Comparison of ENCODE assay signal across 8 mouse cellular contexts in genomic region chr1:106171241-106172220, GRCm38 (mm10). TPM values are rescaled to one million over a fixed set of nuclear protein-coding genes. Genes with fewer than 3 reads are reported as not detected.
DNase-seq lines count a peak whose midpoint lies in the region; ATAC-seq and TF ChIP-seq lines count a peak whose summit lies in the region.

Gene Phlpp1 (plus strand): TSS chr1:106171752.

- dilution Hi-C loops in CH12.LX (cut with MboI; ENCODE audit: extremely low pct_ligation_motif_present, extremely low pct_unique_long_range_greater_than_20kb, low sequenced_read_pairs), result no loop called here

- peak within 1 kb of the TSS; percentile 72 for H3K27ac ChIP-seq in CH12.LX (ENCODE audit: insufficient read depth, low read depth)
- H3K27ac ChIP-seq in forebrain, embryonic 11.5 days (ENCODE audit: low read depth, low read length), result peak within 1 kb of the TSS; percentile 86
- peak within 1 kb of the TSS; percentile 92 for H3K27ac ChIP-seq in heart, embryonic 16.5 days (ENCODE audit: low read length)
- peak within 1 kb of the TSS; percentile 80 for H3K27ac ChIP-seq in liver, embryonic 15.5 days (replicated peaks)
- H3K27ac ChIP-seq in neural tube, embryonic 12.5 days, result peak within 1 kb of the TSS; percentile 86

- no peaks in the 10 kb centered on the region for H3K27me3 ChIP-seq in CH12.LX (replicated peaks)
- no peaks in the 10 kb centered on the region for H3K27me3 ChIP-seq in forebrain, embryonic 11.5 days (ENCODE audit: control insufficient read depth, insufficient read depth, low read length)
- H3K27me3 ChIP-seq in heart, embryonic 16.5 days (ENCODE audit: control insufficient read depth, insufficient read depth, low read length), result no peaks in the 10 kb centered on the region
- H3K27me3 ChIP-seq in liver, embryonic 15.5 days, result peaks cover 21% of the 10 kb centered on the region
- H3K27me3 ChIP-seq in neural tube, embryonic 12.5 days (replicated peaks), result no peaks in the 10 kb centered on the region

- TF ChIP-seq CTCF in CH12.LX (conservative IDR thresholded peaks at IDR 0.05 in 1 of 2, IDR thresholded peaks at IDR 0.05 in 1 of 2; ENCODE audit: low read depth in 2 of 2, low read length in 2 of 2), result peak; percentile 20 to 79; a peak in 2 of 4 replicates

- H3K9me3 ChIP-seq in CH12.LX (replicated peaks; ENCODE audit: low read length), result no peaks in the 10 kb centered on the region
- no peaks in the 10 kb centered on the region for H3K9me3 ChIP-seq in forebrain, embryonic 11.5 days (ENCODE audit: control insufficient read depth, low read length)
- H3K9me3 ChIP-seq in heart, embryonic 16.5 days (replicated peaks; ENCODE audit: control insufficient read depth, low read length), result no peaks in the 10 kb centered on the region
- H3K9me3 ChIP-seq in liver, embryonic 15.5 days (replicated peaks), result no peaks in the 10 kb centered on the region
- no peaks in the 10 kb centered on the region for H3K9me3 ChIP-seq in neural tube, embryonic 12.5 days

- H3K79me2 ChIP-seq in CH12.LX (replicated peaks; ENCODE audit: control insufficient read depth, extremely low read depth, insufficient read depth, poor library complexity, severe bottlenecking), result peaks cover 39% of the 10 kb centered on the region

- H3K4me3 ChIP-seq in CH12.LX (replicated peaks in 1 of 3; ENCODE audit: low read depth in 2 of 3, low read length in 2 of 3, poor library complexity in 1 of 3), result peak within 1 kb of the TSS; percentile 85 to 97 (median 95)
- H3K4me3 ChIP-seq in forebrain, embryonic 11.5 days (ENCODE audit: low read depth, low read length), result peak within 1 kb of the TSS; percentile 92
- peak within 1 kb of the TSS; percentile 94 for H3K4me3 ChIP-seq in heart, embryonic 16.5 days (ENCODE audit: low read length)
- H3K4me3 ChIP-seq in liver, embryonic 15.5 days (replicated peaks), result peak within 1 kb of the TSS; percentile 82
- H3K4me3 ChIP-seq in neural tube, embryonic 12.5 days, result peak within 1 kb of the TSS; percentile 80

- peak; percentile 98 for ATAC-seq in forebrain, embryonic 11.5 days (replicated peaks; ENCODE audit: low FRiP score)
- ATAC-seq in heart, embryonic 16.5 days (replicated peaks; ENCODE audit: extremely low read depth, insufficient read depth, low FRiP score), result peak; percentile 97
- ATAC-seq in liver, embryonic 15.5 days (ENCODE audit: insufficient read depth), result peak; percentile 94
- ATAC-seq in neural tube, embryonic 12.5 days (ENCODE audit: low FRiP score, low read depth), result peak; percentile 97

- DNase-seq in CH12.LX (ENCODE audit: extremely low read depth), result peak; percentile 98
- DNase-seq in c-Kit-positive CD71-positive TER-119-negative erythroid progenitor cells, embryonic 14.5 days (ENCODE audit: low read depth), result peak; percentile 97
- DNase-seq in forebrain, embryonic 11.5 days (ENCODE audit: low spot score), result peak; percentile 100
- DNase-seq in kidney, postnatal 36 days, result peak; percentile 100
- peak; percentile 100 for DNase-seq in telencephalon, adult 2 months (ENCODE audit: low read depth, low spot score)

- in situ Hi-C loops in CH12.LX (cut with MboI; ENCODE audit: low pct_ligation_motif_present, low pct_unique_long_range_greater_than_20kb, low sequenced_read_pairs), result loop anchor here (5.0 kb wide), 1 partner anchor 221 kb away; no protein-coding TSS in a partner anchor

- peak within 1 kb of the TSS; percentile 90 for H3K9ac ChIP-seq in CH12.LX (ENCODE audit: insufficient read depth, low read depth)
- peak within 1 kb of the TSS; percentile 95 for H3K9ac ChIP-seq in forebrain, embryonic 11.5 days (ENCODE audit: low read length)
- peak within 1 kb of the TSS; percentile 97 for H3K9ac ChIP-seq in heart, embryonic 16.5 days (ENCODE audit: low read length)
- H3K9ac ChIP-seq in liver, embryonic 15.5 days, result peak within 1 kb of the TSS; percentile 85
- peak within 1 kb of the TSS; percentile 88 for H3K9ac ChIP-seq in neural tube, embryonic 12.5 days

- no peak; the same call in 1 of the 2 replicates for TF ChIP-seq POLR2A in CH12.LX (IDR thresholded peaks at IDR 0.05; ENCODE audit: low read depth, low read length)

- TF ChIP-seq EP300 in CH12.LX (IDR thresholded peaks at IDR 0.05; ENCODE audit: low read length), result no peak

- under 1% methylated on average over 68 of the region's 113 CpGs for WGBS in forebrain, embryonic 11.5 days
- under 1% methylated on average over 109 of the region's 113 CpGs for WGBS in heart, embryonic 16.5 days
- under 1% methylated on average over 106 of the region's 113 CpGs for WGBS in liver, embryonic 15.5 days (ENCODE audit: insufficient replicate concordance)
- WGBS in neural tube, embryonic 12.5 days, result under 1% methylated on average over 86 of the region's 113 CpGs

- H3K4me1 ChIP-seq in CH12.LX (ENCODE audit: control insufficient read depth in 1 of 2, insufficient read depth in 2 of 2), result peaks cover 4 to 7% of the 10 kb centered on the region in 2 experiments
- H3K4me1 ChIP-seq in forebrain, embryonic 11.5 days (replicated peaks; ENCODE audit: control insufficient read depth, insufficient read depth, low read length), result peaks cover 8% of the 10 kb centered on the region; the same call in 1 of the 2 replicates
- peaks cover 9% of the 10 kb centered on the region; the same call in 1 of the 2 replicates for H3K4me1 ChIP-seq in heart, embryonic 16.5 days (ENCODE audit: control insufficient read depth, insufficient read depth, low read length)
- H3K4me1 ChIP-seq in liver, embryonic 15.5 days (replicated peaks), result peaks cover 25% of the 10 kb centered on the region
- H3K4me1 ChIP-seq in neural tube, embryonic 12.5 days, result peaks cover 19% of the 10 kb centered on the region; the same call in 1 of the 2 replicates

- H3K36me3 ChIP-seq in CH12.LX (replicated peaks in 1 of 2; ENCODE audit: control insufficient read depth in 1 of 2, insufficient read depth in 1 of 2, low read length in 1 of 2), result peaks cover 0 to 6% of the 10 kb centered on the region in 2 experiments
- H3K36me3 ChIP-seq in forebrain, embryonic 11.5 days (ENCODE audit: control insufficient read depth, insufficient read depth, low read length), result no peaks in the 10 kb centered on the region
- no peaks in the 10 kb centered on the region for H3K36me3 ChIP-seq in heart, embryonic 16.5 days (ENCODE audit: control insufficient read depth, insufficient read depth)
- no peaks in the 10 kb centered on the region for H3K36me3 ChIP-seq in liver, embryonic 15.5 days (replicated peaks)
- H3K36me3 ChIP-seq in neural tube, embryonic 12.5 days, result no peaks in the 10 kb centered on the region

- peak; percentile 68 for TF ChIP-seq RAD21 in CH12.LX (IDR thresholded peaks at IDR 0.05; ENCODE audit: low read depth, low read length)

- H3K4me2 ChIP-seq in CH12.LX (ENCODE audit: insufficient read depth, low read depth, poor library complexity, severe bottlenecking), result peak within 1 kb of the TSS; percentile 52
- peak within 1 kb of the TSS; percentile 76 for H3K4me2 ChIP-seq in forebrain, embryonic 11.5 days (ENCODE audit: low read depth, low read length, severe bottlenecking)
- H3K4me2 ChIP-seq in heart, embryonic 16.5 days (ENCODE audit: low read depth, low read length), result peak within 1 kb of the TSS; percentile 67
- peak within 1 kb of the TSS; percentile 98 for H3K4me2 ChIP-seq in liver, embryonic 15.5 days
- H3K4me2 ChIP-seq in neural tube, embryonic 12.5 days (replicated peaks), result peak within 1 kb of the TSS; percentile 83

TF ChIP-seq in CH12.LX, 34 proteins besides CTCF, POLR2A, EP300 and RAD21 (continues in another document):
- peak; percentile 43; the same call in 1 of the 2 replicates for TF ChIP-seq ELF1 (IDR thresholded peaks at IDR 0.05; ENCODE audit: low read depth, low read length)
- peak; percentile 73 for TF ChIP-seq ETS1 (conservative IDR thresholded peaks at IDR 0.05; ENCODE audit: low read depth, low read length)
- peak; percentile 17; the same call in 1 of the 2 replicates for TF ChIP-seq MXI1 (IDR thresholded peaks at IDR 0.05; ENCODE audit: low read depth, low read length)
- no peak for TF ChIP-seq JUN (IDR thresholded peaks at IDR 0.05; ENCODE audit: insufficient read depth, low read depth, low read length)
- TF ChIP-seq ZNF384 (IDR thresholded peaks at IDR 0.05; ENCODE audit: low read depth, low read length), result no peak
- no peak for TF ChIP-seq MAX (IDR thresholded peaks at IDR 0.05; ENCODE audit: low read length)
- TF ChIP-seq SIN3A (IDR thresholded peaks at IDR 0.05; ENCODE audit: low read length), result peak; percentile 78
- no peak for TF ChIP-seq CHD1 (IDR thresholded peaks at IDR 0.05; ENCODE audit: low read depth, low read length)
- peak; percentile 99 for TF ChIP-seq HCFC1 (IDR thresholded peaks at IDR 0.05; ENCODE audit: low read depth, low read length)
- peak; percentile 83 for TF ChIP-seq MAZ (IDR thresholded peaks at IDR 0.05; ENCODE audit: low read depth, low read length)
- TF ChIP-seq UBTF (IDR thresholded peaks at IDR 0.05; ENCODE audit: low read depth, low read length), result peak; percentile 45; the same call in 1 of the 2 replicates
- TF ChIP-seq USF2 (conservative IDR thresholded peaks at IDR 0.05; ENCODE audit: low read depth, low read length), result no peak
- TF ChIP-seq CHD2 (IDR thresholded peaks at IDR 0.05; ENCODE audit: low read length), result no peak
- TF ChIP-seq GABPA (IDR thresholded peaks at IDR 0.05; ENCODE audit: insufficient replicate concordance, low read depth, low read length), result peak; percentile 81; the same call in 1 of the 2 replicates
- 0 out of 2 replicates have a peak, but pooled peaks have one; percentile 10 for TF ChIP-seq E2F4 (IDR thresholded peaks at IDR 0.05; ENCODE audit: insufficient replicate concordance, low read depth, low read length)
- peak; percentile 71 for TF ChIP-seq IRF4 (IDR thresholded peaks at IDR 0.05; ENCODE audit: low read depth, low read length)
- no peak for TF ChIP-seq ZKSCAN1 (IDR thresholded peaks at IDR 0.05; ENCODE audit: borderline replicate concordance, low read depth, low read length)
- TF ChIP-seq USF1 (IDR thresholded peaks at IDR 0.05; ENCODE audit: low read depth, low read length), result no peak
- TF ChIP-seq MEF2A (IDR thresholded peaks at IDR 0.05; ENCODE audit: borderline replicate concordance, low read depth, low read length), result peak; percentile 71; the same call in 1 of the 2 replicates
- peak; percentile 91; the same call in 1 of the 2 replicates for TF ChIP-seq KAT2A (IDR thresholded peaks at IDR 0.05; ENCODE audit: insufficient replicate concordance, low read length)
- TF ChIP-seq MYC (IDR thresholded peaks at IDR 0.05; ENCODE audit: low read depth, low read length), result no peak

RNA-seq across cellular contexts. Expression of gene Phlpp1, which starts in this region (rescaled TPM):
- 15.3 and 20.9 TPM in 2 replicates for total RNA-seq in CH12.LX (2012; rRNA removed)
- total RNA-seq in CH12.LX (2014; rRNA removed), result 12.6 and 14.8 TPM in 2 replicates
- 37.2 and 38.4 TPM in 2 replicates for polyA plus RNA-seq in CH12.LX (2012; ENCODE audit: insufficient read length, low read depth)
- polyA plus RNA-seq in forebrain, embryonic 11.5 days (2014; fragmentation: Nextera tagmentation; extraction: Ambion mirVana), result 9.7 and 11.5 TPM in 2 replicates
- 4.4 and 4.7 TPM in 2 replicates for polyA plus RNA-seq in heart, embryonic 16.5 days (2015; fragmentation: Nextera tagmentation; extraction: Ambion mirVana)
- 0.92 and 0.94 TPM in 2 replicates for polyA plus RNA-seq in liver, embryonic 15.5 days (2015; fragmentation: Nextera tagmentation; extraction: Ambion mirVana)
- polyA plus RNA-seq in neural tube, embryonic 12.5 days (2016; fragmentation: Nextera tagmentation; extraction: Ambion mirVana), result 8.8 TPM in 2 replicates

Comparison
In these comparisons a context has a peak if more than half of its experiments do, and no peak if none do; other contexts are left out.
1. Peak in every context shown above with its lines: DNase-seq, ATAC-seq, H3K4me3 ChIP-seq and H3K27ac ChIP-seq.
2. Peak in ATAC-seq, H3K4me3 ChIP-seq, H3K27ac ChIP-seq, H3K9ac ChIP-seq and H3K4me2 ChIP-seq in liver, embryonic 15.5 days; RNA of the gene not detected or under 1 TPM.